Mouse (Mus musculus): ENCODE measurements around the gene Vamp1. TPM values are rescaled to one million over a fixed set of nuclear protein-coding genes. Genes with fewer than 3 reads are reported as not detected.
A peak's percentile ranks its signal among the peaks of the same experiment; 100 is the strongest.

Gene Vamp1
- total and polyA plus RNA-seq, 2 experiments from 2014 or later: 11.9 to 12.9 TPM

DNA sequence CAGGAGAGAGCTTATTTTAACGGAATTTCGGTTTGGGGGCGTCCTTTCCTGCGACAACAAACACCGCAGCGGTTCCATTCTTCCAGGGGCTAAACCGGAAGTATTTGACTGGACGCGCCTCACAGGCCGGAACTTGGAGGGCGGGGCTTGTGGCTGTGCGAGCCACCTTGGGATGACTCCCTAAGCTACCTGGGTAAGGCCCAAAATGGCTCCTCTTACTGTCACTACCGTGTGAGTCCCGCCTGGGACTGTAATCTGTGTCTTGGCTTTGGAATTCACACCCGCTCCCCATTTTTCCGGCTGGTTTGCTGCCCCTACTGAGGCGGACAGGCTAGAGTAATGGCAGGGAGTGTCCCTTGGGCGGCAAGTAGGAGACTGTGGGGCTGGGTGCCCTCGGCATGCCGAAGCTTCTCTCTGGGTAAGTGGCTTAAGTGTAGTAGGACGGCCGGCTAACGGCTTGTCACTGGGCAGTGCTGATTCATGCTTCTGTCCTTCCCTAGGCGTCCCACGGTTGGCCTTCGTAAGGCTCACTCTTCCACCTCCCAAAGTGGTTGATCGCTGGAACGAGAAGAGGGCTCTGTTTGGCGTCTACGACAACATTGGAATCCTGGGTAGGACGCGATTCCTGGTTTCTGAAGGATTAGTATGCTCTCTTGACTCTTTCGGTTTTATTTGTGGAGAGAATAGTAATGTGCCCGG lies 23.2 kb upstream of the Vamp1 start:
- peak overlapping the region; percentile 56 for H3K4me3 ChIP-seq (ENCODE audit: low read depth, low read length)
- DNase-seq: peak; percentile 94
- H3K4me2 ChIP-seq (ENCODE audit: low read depth): peak overlapping the region; percentile 71
- TF ChIP-seq CTCF (IDR thresholded peaks at IDR 0.05; ENCODE audit: low read depth): no peak
- 1% methylated on average over 34 of the region's 34 CpGs for WGBS
- H3K27me3 ChIP-seq (ENCODE audit: insufficient read depth, low read length): no peaks in the 10 kb centered on the region
- H3K27ac ChIP-seq (ENCODE audit: low read depth, low read length): peak overlapping the region; percentile 96
- H3K4me1 ChIP-seq (ENCODE audit: insufficient read depth): peaks cover 8% of the 10 kb centered on the region; the same call in 1 of the 2 replicates
- peak overlapping the region; percentile 62 for H3K9ac ChIP-seq
- ATAC-seq: peak; percentile 91
- no peaks in the 10 kb centered on the region for H3K9me3 ChIP-seq (ENCODE audit: low read length)
- peaks cover 20% of the 10 kb centered on the region; the same call in 1 of the 2 replicates for H3K36me3 ChIP-seq (ENCODE audit: insufficient read depth)

DNA sequence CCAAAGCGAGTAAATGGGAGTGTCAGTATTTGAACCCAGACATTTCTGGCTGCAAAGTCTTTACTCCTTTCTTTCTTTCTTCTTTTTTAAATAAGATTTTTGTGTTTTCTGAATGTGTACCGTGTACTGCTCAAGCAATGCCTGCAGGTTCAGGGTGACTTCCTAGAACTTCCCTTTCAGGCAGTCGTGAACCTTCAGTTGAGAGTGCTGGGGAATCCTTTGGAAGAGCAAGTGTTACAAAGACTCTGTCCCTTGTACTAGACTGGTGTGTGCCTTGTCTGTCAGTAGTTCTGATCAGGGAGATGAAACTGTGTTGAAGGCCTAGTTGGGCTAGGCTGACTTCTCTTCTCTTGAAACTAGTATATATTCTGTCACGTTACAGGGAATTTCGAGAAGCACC lies 22.5 kb upstream of the Vamp1 start:
- Histone ChIP-seq H3K4me1 (ENCODE audit: insufficient read depth) (peaks cover 8% of the 10 kb centered on the region; the same call in 1 of the 2 replicates), H3K27me3 (ENCODE audit: insufficient read depth, low read length) (no peaks in the 10 kb centered on the region), H3K27ac (ENCODE audit: low read depth, low read length) (peak overlapping the region; percentile 96), H3K4me3 (ENCODE audit: low read depth, low read length) (peak overlapping the region; percentile 56), H3K4me2 (ENCODE audit: low read depth) (peak overlapping the region; percentile 71), H3K9ac (peak overlapping the region; percentile 62), H3K36me3 (ENCODE audit: insufficient read depth) (0 out of 2 replicates have a peak, but pooled peaks cover 13% of the 10 kb centered on the region), H3K9me3 (ENCODE audit: low read length) (no peaks in the 10 kb centered on the region)
- WGBS: 47% methylated on average over 5 of the region's 5 CpGs
- no peak for TF ChIP-seq CTCF (IDR thresholded peaks at IDR 0.05; ENCODE audit: low read depth)
- ATAC-seq (no peak), DNase-seq (no peak)

GRCm38 (mm10) chr6:125193390-125193789 lies 22.0 kb upstream of the Vamp1 start:
- Histone ChIP-seq H3K4me3 (ENCODE audit: low read depth, low read length) (no peak overlapping the region), H3K4me2 (ENCODE audit: low read depth) (no peak overlapping the region), H3K4me1 (ENCODE audit: insufficient read depth) (peaks cover 8% of the 10 kb centered on the region; the same call in 1 of the 2 replicates), H3K9ac (no peak overlapping the region), H3K9me3 (ENCODE audit: low read length) (no peaks in the 10 kb centered on the region), H3K36me3 (ENCODE audit: insufficient read depth) (0 out of 2 replicates have a peak, but pooled peaks cover 12% of the 10 kb centered on the region), H3K27ac (ENCODE audit: low read depth, low read length) (no peak overlapping the region), H3K27me3 (ENCODE audit: insufficient read depth, low read length) (no peaks in the 10 kb centered on the region)
- no peak for DNase-seq
- ATAC-seq: no peak
- TF ChIP-seq CTCF (IDR thresholded peaks at IDR 0.05; ENCODE audit: low read depth): no peak
- 81% methylated on average over 7 of the region's 7 CpGs for whole genome bisulfite sequencing

DNA sequence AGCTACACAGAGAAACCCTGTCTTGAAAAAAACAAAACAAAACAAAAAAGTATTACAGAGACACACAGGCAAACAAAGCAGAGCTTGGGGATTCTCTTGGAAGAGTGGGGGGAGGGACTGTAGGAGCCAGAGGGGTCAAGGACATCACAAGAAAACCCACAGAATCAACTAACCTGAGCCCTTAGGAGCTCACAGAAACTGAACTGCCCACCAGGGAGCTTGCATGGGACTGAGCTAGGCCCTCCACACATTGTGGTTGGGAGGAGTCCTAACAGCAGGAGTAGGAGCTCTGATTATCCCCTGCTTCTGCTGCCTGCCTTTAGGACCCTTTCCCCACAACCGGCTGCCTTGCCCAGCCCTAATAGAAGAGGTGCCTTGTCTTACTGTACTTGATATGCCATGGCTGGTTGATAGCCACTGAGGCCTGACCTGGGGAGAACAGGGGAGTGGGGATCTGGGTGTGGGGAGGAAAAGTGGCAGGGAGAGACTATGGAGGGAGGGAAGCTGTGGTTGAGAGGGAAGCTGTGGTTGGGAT lies 19.7 kb upstream of the Vamp1 start:
- peaks cover 8% of the 10 kb centered on the region; the same call in 1 of the 2 replicates for H3K4me1 ChIP-seq (ENCODE audit: insufficient read depth)
- WGBS: 46% methylated on average over 1 of the region's 1 CpGs
- no peak overlapping the region for H3K4me2 ChIP-seq (ENCODE audit: low read depth)
- DNase-seq: no peak
- no peaks in the 10 kb centered on the region for H3K27me3 ChIP-seq (ENCODE audit: insufficient read depth, low read length)
- no peak for TF ChIP-seq CTCF (IDR thresholded peaks at IDR 0.05; ENCODE audit: low read depth)
- H3K9me3 ChIP-seq (ENCODE audit: low read length): no peaks in the 10 kb centered on the region
- no peak overlapping the region for H3K27ac ChIP-seq (ENCODE audit: low read depth, low read length)
- H3K36me3 ChIP-seq (ENCODE audit: insufficient read depth): 0 out of 2 replicates have a peak, but pooled peaks cover 8% of the 10 kb centered on the region
- H3K4me3 ChIP-seq (ENCODE audit: low read depth, low read length): no peak overlapping the region
- H3K9ac ChIP-seq: no peak overlapping the region
- no peak for ATAC-seq

GRCm38 (mm10) chr6:125196301-125196700 lies 19.1 kb upstream of the Vamp1 start:
- Histone ChIP-seq H3K4me1 (ENCODE audit: insufficient read depth) (peaks cover 6% of the 10 kb centered on the region; the same call in 1 of the 2 replicates), H3K4me2 (ENCODE audit: low read depth) (no peak overlapping the region), H3K36me3 (ENCODE audit: insufficient read depth) (0 out of 2 replicates have a peak, but pooled peaks cover 8% of the 10 kb centered on the region), H3K4me3 (ENCODE audit: low read depth, low read length) (no peak overlapping the region), H3K9me3 (ENCODE audit: low read length) (no peaks in the 10 kb centered on the region), H3K27me3 (ENCODE audit: insufficient read depth, low read length) (no peaks in the 10 kb centered on the region), H3K27ac (ENCODE audit: low read depth, low read length) (no peak overlapping the region), H3K9ac (no peak overlapping the region)
- TF ChIP-seq CTCF (IDR thresholded peaks at IDR 0.05; ENCODE audit: low read depth): no peak
- ATAC-seq (no peak), DNase-seq (no peak)
- WGBS: 46% methylated on average over 3 of the region's 3 CpGs

GRCm38 (mm10) chr6:125197166-125197565 lies 18.2 kb upstream of the Vamp1 start:
- TF ChIP-seq CTCF (IDR thresholded peaks at IDR 0.05; ENCODE audit: low read depth): no peak
- DNase-seq (no peak), ATAC-seq (no peak)
- Histone ChIP-seq H3K27ac (ENCODE audit: low read depth, low read length) (no peak overlapping the region), H3K36me3 (ENCODE audit: insufficient read depth) (0 out of 2 replicates have a peak, but pooled peaks cover 8% of the 10 kb centered on the region), H3K9ac (no peak overlapping the region), H3K27me3 (ENCODE audit: insufficient read depth, low read length) (no peaks in the 10 kb centered on the region), H3K4me1 (ENCODE audit: insufficient read depth) (peaks cover 6% of the 10 kb centered on the region; the same call in 1 of the 2 replicates), H3K9me3 (ENCODE audit: low read length) (no peaks in the 10 kb centered on the region), H3K4me2 (ENCODE audit: low read depth) (no peak overlapping the region), H3K4me3 (ENCODE audit: low read depth, low read length) (no peak overlapping the region)
- 83% methylated on average over 5 of the region's 5 CpGs for WGBS

- no peak for DNase-seq
- H3K4me2 ChIP-seq (ENCODE audit: low read depth): no peak overlapping the region
These were observed 4.9 kb upstream of the Vamp1 start for GRCm38 (mm10) chr6:125210436-125210835.

More at GRCm38 (mm10) chr6:125210436-125210835, 4.9 kb upstream of the Vamp1 start:
- Histone ChIP-seq H3K9ac (no peak overlapping the region), H3K9me3 (ENCODE audit: low read length) (no peaks in the 10 kb centered on the region), H3K4me3 (ENCODE audit: low read depth, low read length) (no peak overlapping the region), H3K36me3 (ENCODE audit: insufficient read depth) (no peaks in the 10 kb centered on the region), H3K27ac (ENCODE audit: low read depth, low read length) (no peak overlapping the region), H3K27me3 (ENCODE audit: insufficient read depth, low read length) (peaks cover 5% of the 10 kb centered on the region; the same call in 1 of the 2 replicates), H3K4me1 (ENCODE audit: insufficient read depth) (no peaks in the 10 kb centered on the region)
- no peak for ATAC-seq
- 79% methylated on average over 1 of the region's 1 CpGs for WGBS
- no peak for TF ChIP-seq CTCF (IDR thresholded peaks at IDR 0.05; ENCODE audit: low read depth)

All from forebrain, postnatal 0 days (tissue).